Mouse (Mus musculus) fat pad, adult 2 months (tissue): ENCODE results near the gene Tox4.

Experiments
- DNase-seq: peaks from one replicate; pipeline ENCODE4 v3.0.0-alpha.2; 2011; ENCODE audit warnings: low read depth, low spot score; ENCODE audit errors: extremely low read depth

The Tox4 gene

GRCm38 (mm10) chr14:52313931-52314807 lies 35.2 kb downstream of the Tox4 start:
- DNase-seq, result no peak

- no peak for DNase-seq
These were observed 35.8 kb downstream of the Tox4 start for GRCm38 (mm10) chr14:52314808-52315150.

GRCm38 (mm10) chr14:52315283-52315780 lies 36.4 kb downstream of the Tox4 start:
- no peak for DNase-seq

GRCm38 (mm10) chr14:52315792-52316440 lies 37.0 kb downstream of the Tox4 start:
- DNase-seq, result no peak

- DNase-seq, result no peak
These were observed 37.7 kb downstream of the Tox4 start for GRCm38 (mm10) chr14:52316441-52317225.

- DNase-seq, result no peak
These were observed 40.4 kb downstream of the Tox4 start for GRCm38 (mm10) chr14:52319361-52319760.

- no peak for DNase-seq
These were observed 46.9 kb downstream of the Tox4 start for GRCm38 (mm10) chr14:52325890-52326289.

GRCm38 (mm10) chr14:52327375-52327901 lies 48.5 kb downstream of the Tox4 start:
- no peak for DNase-seq

GRCm38 (mm10) chr14:52327910-52328812 lies 49.2 kb downstream of the Tox4 start, which contains the start of gene Sall2:
Gene Sall2 (minus strand): TSS chr14:52328762.
- DNase-seq, result no peak

- DNase-seq, result no peak
These were observed 52.3 kb downstream of the Tox4 start for GRCm38 (mm10) chr14:52331069-52331750.

- no peak for DNase-seq
These were observed 53.2 kb downstream of the Tox4 start for GRCm38 (mm10) chr14:52332171-52332570.

GRCm38 (mm10) chr14:52338751-52339511 lies 60.0 kb downstream of the Tox4 start:
- no peak for DNase-seq

GRCm38 (mm10) chr14:52339512-52339852 lies 60.5 kb downstream of the Tox4 start:
- DNase-seq, result no peak
